Mouse (Mus musculus) stomach, postnatal 0 days (tissue): ENCODE data around the gene Mllt3. TPM values are rescaled to one million over a fixed set of nuclear protein-coding genes. Genes with fewer than 3 reads are reported as not detected.

ENCODE experiments used
- ATAC-seq: fragments of 200-750 bp; cut with Nextera tagmentation; 2 replicates; pipeline ENCODE4 v1.8.0; 2017; ENCODE audit not compliant: low FRiP score, low TSS enrichment
- DNase-seq: peaks from one replicate; pipeline ENCODE4 v3.0.0-alpha.2; 2016; ENCODE audit warnings: low spot score
- H3K27ac ChIP-seq: fragments of 300-500 bp; sonication (generic); replicated peaks from 2 replicates; pipeline ENCODE4 v1.5.1; 2014; ENCODE audit warnings: mild to moderate bottlenecking, control low read depth
- H3K27me3 ChIP-seq: fragments of 300-500 bp; sonication (generic); 2 replicates; pipeline ENCODE4 v1.6.1; 2014; ENCODE audit warnings: low read length; ENCODE audit not compliant: control insufficient read depth, insufficient read depth
- H3K36me3 ChIP-seq: fragments of 300-500 bp; sonication (generic); 2 replicates; pipeline ENCODE4 v1.6.1; 2014; ENCODE audit warnings: low read length, mixed read lengths; ENCODE audit not compliant: control insufficient read depth, insufficient read depth
- H3K4me1 ChIP-seq: fragments of 300-500 bp; sonication (generic); replicated peaks from 2 replicates; pipeline ENCODE4 v1.6.1; 2014; ENCODE audit warnings: antibody characterized with exemption; ENCODE audit not compliant: control insufficient read depth, insufficient read depth
- H3K4me2 ChIP-seq: fragments of 300-500 bp; sonication (generic); replicated peaks from 2 replicates; pipeline ENCODE4 v1.6.1; 2014; ENCODE audit warnings: low read depth, mild to moderate bottlenecking, control low read depth, moderate library complexity
- H3K4me3 ChIP-seq: fragments of 300-500 bp; sonication (generic); 2 replicates; pipeline ENCODE4 v1.5.1; 2014; ENCODE audit warnings: low read depth, low read length, control low read depth
- H3K9ac ChIP-seq: fragments of 300-500 bp; sonication (generic); 2 replicates; pipeline ENCODE4 v1.6.1; 2014; ENCODE audit warnings: mild to moderate bottlenecking, low read length, control low read depth, mixed read lengths
- H3K9me3 ChIP-seq: fragments of 300-500 bp; sonication (generic); 2 replicates; pipeline ENCODE4 v1.6.1; 2016; ENCODE audit warnings: low read length; ENCODE audit not compliant: control insufficient read depth
- CTCF ChIP-seq: IDR thresholded peaks from 2 replicates; pipeline ENCODE4 v1.5.1; 2016; ENCODE audit warnings: antibody characterized with exemption, low read depth, mild to moderate bottlenecking, moderate library complexity
- EP300 ChIP-seq: optimal IDR thresholded peaks from 2 replicates; pipeline ENCODE3; 2016; ENCODE audit warnings: antibody characterized with exemption
- WGBS: fragments of 180-500 bp; shearing (Covaris S2); extraction: QIAGEN DNeasy Blood & Tissue Kit; methylation state at CpG from one replicate; pipeline ENCODE4 v1.1.7; 2014; 5-methylcytosine and 5-hydroxymethylcytosine counted together
- polyA plus RNA-seq: library from polyadenylated mRNA; unstranded; fragments of >200 nt; fragmentation: Nextera tagmentation; extraction: Ambion mirVana; gene quantifications from 2 replicates; pipeline ENCODE4 v1.2.1, GENCODE M21; 2015

Mllt3 gene
- polyA plus RNA-seq, 1 experiment from 2014 or later = 82.9 TPM

- no peak overlapping the region for H3K9ac ChIP-seq
- ATAC-seq (no peak), DNase-seq (no peak)
- H3K36me3 ChIP-seq = no peaks in the 10 kb centered on the region
- no peaks in the 10 kb centered on the region for H3K4me1 ChIP-seq
- H3K4me3 ChIP-seq = no peak overlapping the region
- H3K4me2 ChIP-seq = no peak overlapping the region
- TF ChIP-seq CTCF (no peak), EP300 (no peak)
- no peaks in the 10 kb centered on the region for H3K9me3 ChIP-seq
- no peak overlapping the region for H3K27ac ChIP-seq
- WGBS = 28% methylated on average over 4 of the region's 4 CpGs
- no peaks in the 10 kb centered on the region for H3K27me3 ChIP-seq
These were observed 283.5 kb downstream of the Mllt3 start for GRCm38 (mm10) chr4:87749532-87750234.

- no peaks in the 10 kb centered on the region for H3K9me3 ChIP-seq
- no peak overlapping the region for H3K4me3 ChIP-seq
- DNase-seq = no peak
- H3K27me3 ChIP-seq = no peaks in the 10 kb centered on the region
- no peaks in the 10 kb centered on the region for H3K4me1 ChIP-seq
- H3K36me3 ChIP-seq = no peaks in the 10 kb centered on the region
- WGBS = 80% methylated on average over 3 of the region's 3 CpGs
- H3K27ac ChIP-seq = no peak overlapping the region
- no peak for TF ChIP-seq CTCF
- H3K4me2 ChIP-seq = no peak overlapping the region
- H3K9ac ChIP-seq = no peak overlapping the region
- no peak for ATAC-seq
These were observed 288.0 kb downstream of the Mllt3 start for GRCm38 (mm10) chr4:87745016-87745645.

GRCm38 (mm10) chr4:87739524-87740128 lies 293.5 kb downstream of the Mllt3 start:
- no peak overlapping the region for H3K9ac ChIP-seq
- ATAC-seq = no peak
- WGBS = 49% methylated on average over 7 of the region's 7 CpGs
- no peaks in the 10 kb centered on the region for H3K4me1 ChIP-seq
- no peaks in the 10 kb centered on the region for H3K27me3 ChIP-seq
- no peak overlapping the region for H3K4me2 ChIP-seq
- no peak overlapping the region for H3K4me3 ChIP-seq
- no peak for DNase-seq
- TF ChIP-seq CTCF (no peak), EP300 (no peak)
- no peaks in the 10 kb centered on the region for H3K36me3 ChIP-seq
- H3K9me3 ChIP-seq = no peaks in the 10 kb centered on the region
- H3K27ac ChIP-seq = no peak overlapping the region

GRCm38 (mm10) chr4:87739104-87739503 lies 294.1 kb downstream of the Mllt3 start:
- H3K36me3 ChIP-seq = no peaks in the 10 kb centered on the region
- H3K27ac ChIP-seq = no peak overlapping the region
- no peaks in the 10 kb centered on the region for H3K27me3 ChIP-seq
- H3K4me3 ChIP-seq = no peak overlapping the region
- WGBS = 82% methylated on average over 2 of the region's 2 CpGs
- H3K4me1 ChIP-seq = no peaks in the 10 kb centered on the region
- no peak for DNase-seq
- H3K9ac ChIP-seq = no peak overlapping the region
- ATAC-seq = no peak
- H3K9me3 ChIP-seq = no peaks in the 10 kb centered on the region
- no peak overlapping the region for H3K4me2 ChIP-seq
- TF ChIP-seq CTCF (no peak), EP300 (no peak)

- Histone ChIP-seq H3K27ac (no peak overlapping the region), H3K9me3 (no peaks in the 10 kb centered on the region), H3K36me3 (no peaks in the 10 kb centered on the region), H3K4me1 (no peaks in the 10 kb centered on the region), H3K27me3 (no peaks in the 10 kb centered on the region), H3K4me2 (no peak overlapping the region), H3K4me3 (no peak overlapping the region), H3K9ac (no peak overlapping the region)
- TF ChIP-seq CTCF (no peak), EP300 (no peak)
- WGBS = 71% methylated on average over 6 of the region's 6 CpGs
- DNase-seq (no peak), ATAC-seq (peak; percentile 45; the same call in 1 of the 2 replicates)
These were observed 295.9 kb downstream of the Mllt3 start for GRCm38 (mm10) chr4:87737201-87737806.
